Comparison of ENCODE assay signal across 8 mouse cellular contexts in genomic region chr11:20445903-20446264, GRCm38 (mm10).
DNase-seq lines count a peak whose midpoint lies in the region; ATAC-seq and TF ChIP-seq lines count a peak whose summit lies in the region.

No protein-coding gene starts in this region.

- H3K4me2 ChIP-seq in forebrain, embryonic 11.5 days (ENCODE audit: low read depth, low read length, severe bottlenecking) = peak overlapping the region; percentile 49

- H3K36me3 ChIP-seq in forebrain, embryonic 11.5 days (ENCODE audit: control insufficient read depth, insufficient read depth, low read length) = no peaks in the 10 kb centered on the region

- DNase-seq in ES-CJ7 (ENCODE audit: low read depth, low spot score) = peak; percentile 75
- peak; percentile 44 for DNase-seq in c-Kit-positive CD71-negative TER-119-negative erythroid progenitor cells, embryonic 14.5 days (ENCODE audit: low read depth)
- peak; percentile 89 for DNase-seq in forebrain, embryonic 11.5 days (ENCODE audit: low spot score)
- DNase-seq in heart, postnatal 14 days = peak; percentile 73 to 80
- peak; percentile 58 to 77 for DNase-seq in layer of hippocampus, adult 2 months (ENCODE audit: low spot score in 2 of 2)
- peak; percentile 81 for DNase-seq in lung, postnatal 10 days
- DNase-seq in ovary, postnatal 14 days (ENCODE audit: low spot score) = peak; percentile 65
- peak; percentile 25 to 79 for DNase-seq in thymus, postnatal 10 days (ENCODE audit: low spot score in 2 of 2)

- ATAC-seq in forebrain, embryonic 11.5 days (replicated peaks; ENCODE audit: low FRiP score) = peak; percentile 72

- TF ChIP-seq CTCF in layer of hippocampus, adult 2 months (conservative IDR thresholded peaks at IDR 0.05) = peak; percentile 88

- 3% methylated on average over 6 of the region's 6 CpGs for WGBS in forebrain, embryonic 11.5 days

- H3K9ac ChIP-seq in forebrain, embryonic 11.5 days (ENCODE audit: low read length) = peak overlapping the region; percentile 48; the same call in 1 of the 2 replicates

- H3K4me3 ChIP-seq in forebrain, embryonic 11.5 days (ENCODE audit: low read depth, low read length) = peak overlapping the region; percentile 14; the same call in 1 of the 2 replicates
- H3K4me3 ChIP-seq in layer of hippocampus, adult 2 months = peak overlapping the region; percentile 44

- peaks cover 8% of the 10 kb centered on the region; the same call in 1 of the 2 replicates for H3K4me1 ChIP-seq in forebrain, embryonic 11.5 days (replicated peaks; ENCODE audit: control insufficient read depth, insufficient read depth, low read length)

- H3K9me3 ChIP-seq in forebrain, embryonic 11.5 days (ENCODE audit: control insufficient read depth, low read length) = no peaks in the 10 kb centered on the region

- no peaks in the 10 kb centered on the region for H3K27me3 ChIP-seq in forebrain, embryonic 11.5 days (ENCODE audit: control insufficient read depth, insufficient read depth, low read length)

- intact Hi-C loops in heart, postnatal 14 days (cut with DNase I) = loop anchor here (2.0 kb wide), 1 partner anchor 245 kb away; no protein-coding TSS in a partner anchor

- no peak overlapping the region for H3K27ac ChIP-seq in forebrain, embryonic 11.5 days (ENCODE audit: low read depth, low read length)
- H3K27ac ChIP-seq in layer of hippocampus, adult 2 months = no peak overlapping the region; the same call in 1 of the 2 replicates
